Mouse (Mus musculus): ENCODE results near the gene Unc5c. TPM values are rescaled to one million over a fixed set of nuclear protein-coding genes. Genes with fewer than 3 reads are reported as not detected.

Unc5c gene
- polyA plus RNA-seq, 1 experiment from 2014 or later, result not detected

DNA sequence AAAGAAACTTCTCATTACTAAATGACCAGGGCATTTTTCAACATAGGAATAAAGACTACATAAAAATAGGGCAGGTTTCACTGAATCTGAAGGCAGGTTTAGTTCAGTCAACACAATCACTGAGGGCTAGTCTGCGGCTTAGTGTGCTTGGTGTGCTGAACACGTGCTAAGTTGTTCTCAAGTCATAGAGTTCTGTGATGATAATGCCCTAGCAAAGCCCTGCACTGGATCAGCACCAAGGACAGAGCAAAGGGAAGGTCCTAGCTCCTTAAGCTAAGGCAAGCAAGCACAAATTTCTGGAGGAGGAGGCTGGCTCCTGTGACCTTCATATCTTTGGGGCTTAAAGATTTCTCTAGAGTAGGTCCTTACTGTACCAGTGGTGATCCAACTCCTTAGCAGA lies 346.3 kb downstream of the Unc5c start:
- Histone ChIP-seq H3K27ac (no peak overlapping the region), H3K79me2 (ENCODE audit: inconsistent target) (no peaks in the 10 kb centered on the region), H3K4me3 (ENCODE audit: inconsistent target) (no peak overlapping the region), H3K36me3 (ENCODE audit: inconsistent target) (no peaks in the 10 kb centered on the region)
- WGBS (ENCODE audit: missing documents), result 17% methylated on average over 2 of the region's 2 CpGs

DNA sequence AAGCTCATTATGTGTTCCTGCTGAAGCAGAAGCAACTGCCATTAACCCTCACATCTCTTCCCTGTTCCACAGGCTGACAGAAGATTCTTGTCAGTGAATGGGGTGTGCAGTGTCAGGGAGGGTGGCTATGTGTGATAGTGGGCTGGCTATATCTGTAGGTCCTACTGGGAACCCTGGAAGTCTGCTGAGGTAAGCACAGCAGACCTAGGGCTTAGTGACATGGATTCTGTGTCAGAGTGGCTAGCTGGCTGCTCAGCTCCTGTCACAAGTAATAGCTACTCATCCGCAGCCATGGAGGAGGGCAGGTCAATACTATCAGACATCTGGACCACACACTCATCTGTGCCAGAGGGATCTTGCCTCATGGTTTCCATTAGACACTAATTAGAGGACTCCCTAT lies 349.8 kb downstream of the Unc5c start:
- Histone ChIP-seq H3K36me3 (ENCODE audit: inconsistent target) (no peaks in the 10 kb centered on the region), H3K27ac (no peak overlapping the region), H3K4me3 (ENCODE audit: inconsistent target) (no peak overlapping the region), H3K79me2 (ENCODE audit: inconsistent target) (no peaks in the 10 kb centered on the region)
- 81% methylated on average over 1 of the region's 1 CpGs for WGBS (ENCODE audit: missing documents)

DNA sequence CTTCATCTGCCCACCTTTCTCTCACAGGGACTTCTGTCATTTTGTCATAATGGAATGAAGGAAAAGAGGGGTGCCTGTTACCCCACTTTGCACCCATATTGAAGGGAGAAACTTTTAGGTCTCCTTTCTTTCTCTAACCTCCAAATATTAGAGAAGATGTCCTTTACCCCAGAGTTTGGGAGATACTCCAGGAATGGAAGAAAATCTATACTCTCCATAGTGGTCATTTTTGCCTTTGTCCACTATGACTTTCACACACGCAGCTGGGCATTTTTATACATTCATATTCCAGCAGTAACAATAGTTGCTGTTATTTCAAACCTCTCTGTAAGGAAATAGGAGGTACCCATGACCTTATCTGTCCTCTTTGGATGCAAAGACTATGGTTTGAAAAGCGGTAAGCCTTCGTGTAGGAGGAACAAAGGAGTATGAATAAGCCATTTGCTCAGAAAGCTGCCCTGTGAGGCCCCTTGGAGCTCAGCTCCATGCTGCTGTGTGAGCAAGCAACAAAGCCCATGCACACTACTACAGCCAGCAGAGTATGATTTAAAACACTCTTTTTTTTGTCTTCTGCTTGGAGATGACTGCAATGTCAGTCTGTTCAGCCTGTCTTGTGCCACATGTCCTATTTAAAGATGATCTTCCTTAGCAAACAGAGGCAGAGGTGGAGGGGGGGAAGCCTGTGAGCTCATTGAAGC lies 353.7 kb downstream of the Unc5c start:
- no peaks in the 10 kb centered on the region for H3K36me3 ChIP-seq (ENCODE audit: inconsistent target)
- 90% methylated on average over 3 of the region's 3 CpGs for WGBS (ENCODE audit: missing documents)
- H3K4me3 ChIP-seq (ENCODE audit: inconsistent target), result no peak overlapping the region
- no peaks in the 10 kb centered on the region for H3K79me2 ChIP-seq (ENCODE audit: inconsistent target)
- H3K27ac ChIP-seq, result no peak overlapping the region

DNA sequence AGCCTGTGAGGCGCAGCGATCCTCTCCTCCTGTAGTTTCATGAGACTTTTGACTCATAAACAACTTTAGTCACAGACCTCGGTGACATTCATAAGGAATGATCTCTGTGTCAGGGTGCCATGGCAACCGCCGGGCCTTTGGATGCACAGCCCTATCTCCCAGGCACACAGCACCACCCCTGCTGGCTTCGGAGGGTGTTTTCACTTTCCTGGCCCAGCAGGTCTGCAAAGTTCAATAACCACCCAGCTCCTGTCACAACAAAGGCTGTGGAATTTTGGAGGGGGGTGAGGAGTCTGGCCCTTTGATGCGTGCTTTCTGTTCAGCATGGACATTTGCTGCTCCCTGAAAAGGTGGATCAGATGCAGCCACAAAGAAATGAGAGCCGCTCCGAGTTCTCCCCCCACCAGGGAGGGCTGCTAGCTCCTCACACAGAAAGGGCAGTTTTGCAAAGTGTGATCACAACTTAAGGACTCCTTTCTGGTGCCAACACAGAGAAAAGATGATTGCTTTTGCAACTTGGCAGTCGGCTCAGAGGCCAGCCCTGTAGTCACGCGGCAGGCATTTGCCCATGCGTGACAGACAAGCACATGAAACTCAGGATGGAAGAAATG lies 354.4 kb downstream of the Unc5c start:
- no peak overlapping the region for H3K27ac ChIP-seq
- H3K4me3 ChIP-seq (ENCODE audit: inconsistent target), result no peak overlapping the region
- no peaks in the 10 kb centered on the region for H3K79me2 ChIP-seq (ENCODE audit: inconsistent target)
- H3K36me3 ChIP-seq (ENCODE audit: inconsistent target), result no peaks in the 10 kb centered on the region
- WGBS (ENCODE audit: missing documents), result 84% methylated on average over 11 of the region's 13 CpGs

DNA sequence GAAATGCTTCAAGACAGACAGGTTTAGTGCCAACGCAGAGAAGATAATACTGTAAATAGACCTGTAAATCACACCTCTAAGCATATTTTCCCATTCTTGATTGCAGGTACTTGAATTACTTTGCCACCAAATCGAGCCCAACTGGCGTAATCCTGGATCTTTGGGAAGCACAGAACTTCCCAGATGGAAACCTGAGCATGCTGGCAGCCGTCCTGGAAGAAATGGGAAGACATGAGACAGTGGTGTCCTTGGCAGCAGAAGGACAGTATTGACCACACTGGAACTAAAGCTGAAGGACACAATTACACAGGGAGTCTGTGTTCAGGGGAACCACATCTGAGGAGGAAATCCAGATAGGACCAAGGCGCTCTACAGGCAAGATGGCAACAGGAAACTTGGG lies 363.3 kb downstream of the Unc5c start:
- Histone ChIP-seq H3K79me2 (ENCODE audit: inconsistent target) (no peaks in the 10 kb centered on the region), H3K27ac (no peak overlapping the region), H3K4me3 (ENCODE audit: inconsistent target) (no peak overlapping the region), H3K36me3 (ENCODE audit: inconsistent target) (no peaks in the 10 kb centered on the region)
- WGBS (ENCODE audit: missing documents), result 78% methylated on average over 5 of the region's 5 CpGs

DNA sequence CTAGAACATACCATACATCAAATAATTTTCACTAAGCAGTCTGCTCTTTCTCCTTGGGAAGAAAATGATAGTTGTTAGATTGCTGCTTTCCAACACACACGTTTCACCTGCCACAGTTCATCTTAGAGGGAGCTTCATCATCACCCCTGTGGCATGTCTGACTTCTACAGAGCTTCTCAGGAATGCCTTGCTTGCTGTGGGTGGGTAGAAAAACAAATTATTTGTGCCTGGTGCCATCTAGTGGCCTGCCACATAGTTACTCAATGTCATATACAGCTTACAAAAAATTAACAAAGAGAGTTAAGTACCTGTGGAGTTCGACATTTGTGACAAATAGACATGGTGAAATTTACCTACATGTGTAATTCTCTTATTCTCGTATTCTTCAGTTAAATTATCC lies 366.1 kb downstream of the Unc5c start:
- no peaks in the 10 kb centered on the region for H3K79me2 ChIP-seq (ENCODE audit: inconsistent target)
- WGBS (ENCODE audit: missing documents), result 14% methylated on average over 3 of the region's 3 CpGs
- H3K27ac ChIP-seq, result no peak overlapping the region
- no peaks in the 10 kb centered on the region for H3K36me3 ChIP-seq (ENCODE audit: inconsistent target)
- H3K4me3 ChIP-seq (ENCODE audit: inconsistent target), result no peak overlapping the region

DNA sequence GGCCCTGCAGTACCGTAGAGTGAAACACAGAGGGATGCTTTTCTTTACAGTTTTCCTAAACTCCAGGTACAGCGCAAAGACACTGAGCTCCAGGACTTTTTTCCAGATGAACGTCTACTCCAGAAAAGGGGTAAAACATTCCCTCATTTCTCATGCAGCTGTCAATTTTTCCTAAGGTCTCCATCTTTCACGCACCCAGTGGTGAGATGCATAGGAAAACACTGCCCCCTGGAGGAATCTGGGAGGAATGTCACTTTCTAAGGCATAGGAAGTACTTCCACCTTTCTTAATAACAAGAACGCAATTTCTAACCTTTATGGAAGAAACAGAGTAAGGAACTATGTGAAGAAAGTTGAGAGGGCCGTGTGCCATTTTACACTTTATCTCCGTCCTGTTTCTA lies 373.8 kb downstream of the Unc5c start:
- Histone ChIP-seq H3K27ac (no peak overlapping the region), H3K36me3 (ENCODE audit: inconsistent target) (no peaks in the 10 kb centered on the region), H3K79me2 (ENCODE audit: inconsistent target) (no peaks in the 10 kb centered on the region), H3K4me3 (ENCODE audit: inconsistent target) (no peak overlapping the region)
- WGBS (ENCODE audit: missing documents), result 39% methylated on average over 7 of the region's 7 CpGs

DNA sequence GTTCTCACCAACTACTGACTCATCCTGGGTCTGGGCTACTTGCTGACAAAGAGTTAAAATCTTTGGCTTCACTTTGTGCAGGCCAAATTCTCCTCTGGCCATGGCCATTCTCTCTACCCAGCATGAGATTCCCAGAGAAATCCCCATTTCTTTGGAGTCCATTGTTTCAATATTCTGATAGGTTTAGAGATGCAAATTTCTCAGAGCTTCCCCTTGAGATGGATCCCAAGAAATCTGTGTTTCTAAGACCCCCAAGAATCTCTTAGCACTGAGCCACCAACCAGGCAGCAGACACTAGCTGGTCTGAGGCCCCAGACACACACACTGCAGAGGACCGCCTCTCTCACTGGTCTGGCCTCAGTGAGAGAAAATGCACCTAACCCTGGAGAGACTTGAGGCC lies 384.2 kb downstream of the Unc5c start:
- no peak overlapping the region for H3K4me3 ChIP-seq (ENCODE audit: inconsistent target)
- no peaks in the 10 kb centered on the region for H3K79me2 ChIP-seq (ENCODE audit: inconsistent target)
- H3K27ac ChIP-seq, result no peak overlapping the region
- WGBS (ENCODE audit: missing documents), result 100% methylated on average over 1 of the region's 1 CpGs
- no peaks in the 10 kb centered on the region for H3K36me3 ChIP-seq (ENCODE audit: inconsistent target)

DNA sequence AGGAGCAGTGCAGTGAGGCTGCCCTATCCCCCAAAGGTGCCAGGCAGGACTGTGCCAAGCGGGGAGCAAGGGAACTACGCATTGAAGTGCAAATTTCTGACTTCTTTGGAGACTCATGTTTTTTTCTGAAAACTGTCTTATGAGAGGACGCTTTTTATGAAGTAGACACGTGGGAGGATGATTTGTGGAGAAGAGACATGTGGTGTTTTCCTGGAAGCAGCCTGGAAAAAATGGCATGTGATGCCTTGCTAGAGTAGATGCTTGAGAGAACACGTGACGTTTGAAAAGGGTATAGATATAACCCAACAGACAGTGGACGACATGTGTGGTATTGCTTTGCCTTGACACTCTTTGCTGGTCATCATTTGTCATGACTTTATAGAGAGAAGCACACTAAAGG lies 385.1 kb downstream of the Unc5c start:
- Histone ChIP-seq H3K27ac (no peak overlapping the region), H3K4me3 (ENCODE audit: inconsistent target) (no peak overlapping the region), H3K36me3 (ENCODE audit: inconsistent target) (no peaks in the 10 kb centered on the region), H3K79me2 (ENCODE audit: inconsistent target) (no peaks in the 10 kb centered on the region)
- 84% methylated on average over 7 of the region's 7 CpGs for WGBS (ENCODE audit: missing documents)

DNA sequence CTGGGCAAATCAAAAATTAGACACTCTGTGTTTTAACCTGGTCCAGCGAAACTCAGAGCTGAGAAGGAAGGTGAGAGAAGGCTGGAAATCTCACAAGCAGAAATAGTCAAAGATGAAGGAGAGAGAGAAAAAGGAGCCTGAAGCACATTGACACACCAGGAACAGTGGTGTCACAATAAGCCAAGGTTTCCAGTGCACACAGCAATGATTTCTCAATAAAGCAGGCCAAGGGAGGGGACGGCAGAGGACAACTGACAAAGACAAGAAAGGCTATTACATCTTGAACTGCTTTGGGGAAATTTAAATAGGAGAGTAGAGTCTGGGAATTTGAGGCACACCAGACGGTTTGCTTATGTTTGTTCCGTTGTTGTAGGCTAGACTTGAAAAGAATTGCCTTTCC lies 389.3 kb downstream of the Unc5c start:
- WGBS (ENCODE audit: missing documents), result 79% methylated on average over 4 of the region's 4 CpGs
- Histone ChIP-seq H3K27ac (no peak overlapping the region), H3K79me2 (ENCODE audit: inconsistent target) (no peaks in the 10 kb centered on the region), H3K36me3 (ENCODE audit: inconsistent target) (no peaks in the 10 kb centered on the region), H3K4me3 (ENCODE audit: inconsistent target) (no peak overlapping the region)

DNA sequence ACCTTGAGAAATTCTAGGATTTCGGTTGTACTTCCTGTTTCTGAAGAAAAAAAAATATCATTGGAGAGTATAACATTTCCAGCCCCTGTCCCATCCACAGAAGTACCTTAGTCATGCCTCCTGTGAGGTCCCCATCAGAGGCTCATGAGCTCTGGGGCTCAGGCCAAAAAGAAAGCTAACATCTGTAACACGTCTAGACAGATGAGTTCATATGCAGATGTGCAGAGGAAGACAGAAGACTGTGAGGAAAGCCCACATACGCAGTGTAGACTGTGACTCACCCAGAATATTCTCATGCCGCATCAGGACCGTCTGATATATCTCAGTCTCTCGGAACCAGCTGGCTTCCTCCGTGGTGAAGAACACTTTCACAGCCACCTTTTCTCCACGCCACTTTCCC lies 392.1 kb downstream of the Unc5c start:
- no peaks in the 10 kb centered on the region for H3K36me3 ChIP-seq (ENCODE audit: inconsistent target)
- whole genome bisulfite sequencing (ENCODE audit: missing documents), result 86% methylated on average over 8 of the region's 8 CpGs
- no peaks in the 10 kb centered on the region for H3K79me2 ChIP-seq (ENCODE audit: inconsistent target)
- no peak overlapping the region for H3K4me3 ChIP-seq (ENCODE audit: inconsistent target)
- H3K27ac ChIP-seq, result no peak overlapping the region

DNA sequence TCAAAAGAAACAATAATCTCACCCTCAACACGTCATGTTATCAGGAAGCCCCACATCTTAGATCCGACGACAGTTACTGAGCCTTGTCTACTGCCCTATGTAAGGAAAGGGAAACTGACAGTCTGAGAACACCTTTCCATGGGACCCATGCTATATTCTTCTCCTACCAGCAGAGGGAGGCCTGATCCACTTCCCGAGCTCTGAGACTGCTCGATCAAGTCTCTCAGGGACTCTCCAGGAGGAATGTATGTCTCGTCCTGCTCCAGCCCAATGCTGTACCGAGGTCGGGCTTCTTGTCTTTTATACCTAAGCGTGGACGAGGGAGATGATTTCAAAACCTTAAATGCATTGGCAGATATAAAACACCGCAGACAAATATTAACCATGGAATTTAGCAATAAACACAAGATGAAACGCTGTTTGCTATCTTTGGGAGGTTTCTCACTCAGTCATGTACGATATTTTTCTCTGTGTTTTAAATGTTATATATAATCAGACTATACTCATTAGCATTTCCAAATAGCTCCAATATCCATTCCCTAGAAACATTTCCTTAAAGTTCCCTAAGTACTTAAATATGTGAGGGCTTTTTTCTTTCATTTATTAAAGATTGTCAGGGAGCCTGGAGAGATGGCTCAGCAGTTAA lies 397.9 kb downstream of the Unc5c start:
- 25% methylated on average over 13 of the region's 13 CpGs for WGBS (ENCODE audit: missing documents)
- H3K79me2 ChIP-seq (ENCODE audit: inconsistent target), result no peaks in the 10 kb centered on the region
- H3K4me3 ChIP-seq (ENCODE audit: inconsistent target), result no peak overlapping the region
- H3K27ac ChIP-seq, result no peak overlapping the region
- no peaks in the 10 kb centered on the region for H3K36me3 ChIP-seq (ENCODE audit: inconsistent target)

DNA sequence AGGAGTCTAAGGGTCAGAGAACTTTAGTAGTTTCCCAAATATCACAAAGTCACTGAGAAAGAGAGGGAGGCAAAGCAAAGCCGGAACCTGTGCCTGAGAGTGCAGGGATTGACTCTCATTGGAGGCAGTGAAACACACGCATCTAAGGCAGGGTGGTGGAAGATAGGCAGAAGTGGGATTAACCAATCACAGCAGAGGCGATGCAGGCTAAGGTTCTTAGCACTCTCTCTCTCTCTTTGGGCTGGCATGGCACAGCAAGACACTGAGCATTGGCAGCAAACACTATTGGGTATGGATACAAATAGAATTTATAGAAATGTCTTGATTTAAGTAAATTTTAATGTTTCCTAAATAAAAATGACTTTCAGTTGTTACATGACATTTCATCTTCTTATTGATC lies 406.8 kb downstream of the Unc5c start:
- Histone ChIP-seq H3K27ac (no peak overlapping the region), H3K79me2 (ENCODE audit: inconsistent target) (no peaks in the 10 kb centered on the region), H3K36me3 (ENCODE audit: inconsistent target) (no peaks in the 10 kb centered on the region), H3K4me3 (ENCODE audit: inconsistent target) (no peak overlapping the region)
- 92% methylated on average over 3 of the region's 3 CpGs for WGBS (ENCODE audit: missing documents)

DNA sequence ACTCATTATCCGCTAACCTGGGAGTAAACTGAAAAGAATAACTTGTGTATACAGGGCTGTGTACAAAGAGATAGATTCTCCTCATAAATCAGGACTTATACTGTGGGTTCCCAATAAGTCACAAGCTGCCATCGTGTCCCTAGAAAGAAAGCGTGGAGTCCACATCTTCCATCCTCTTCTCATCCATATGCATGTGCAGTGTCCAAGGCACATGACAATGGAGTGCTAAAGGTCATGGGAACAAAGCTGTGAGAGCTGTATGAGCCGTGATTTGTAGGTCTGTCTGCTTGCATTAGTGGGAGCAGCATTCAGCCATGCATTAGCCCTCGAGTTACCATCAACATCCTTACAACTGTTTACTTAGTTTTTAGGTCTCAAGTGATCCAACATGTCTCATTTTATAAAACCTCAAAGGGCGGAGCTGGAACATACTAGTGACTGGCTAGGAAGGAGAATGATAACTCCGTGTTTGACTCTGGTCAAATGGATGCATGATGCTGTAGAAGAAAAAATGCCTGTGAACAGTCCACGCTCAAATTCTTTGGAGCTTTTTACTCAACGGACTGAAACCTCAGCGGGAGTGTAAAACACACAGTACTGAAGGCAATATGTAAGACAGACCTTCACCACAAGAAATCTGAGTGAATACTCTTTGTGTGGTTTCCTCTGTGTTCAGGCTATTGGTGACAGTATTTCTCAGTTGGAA lies 407.5 kb downstream of the Unc5c start:
- no peaks in the 10 kb centered on the region for H3K79me2 ChIP-seq (ENCODE audit: inconsistent target)
- H3K36me3 ChIP-seq (ENCODE audit: inconsistent target), result no peaks in the 10 kb centered on the region
- H3K4me3 ChIP-seq (ENCODE audit: inconsistent target), result no peak overlapping the region
- WGBS (ENCODE audit: missing documents), result 88% methylated on average over 10 of the region's 10 CpGs
- no peak overlapping the region for H3K27ac ChIP-seq

DNA sequence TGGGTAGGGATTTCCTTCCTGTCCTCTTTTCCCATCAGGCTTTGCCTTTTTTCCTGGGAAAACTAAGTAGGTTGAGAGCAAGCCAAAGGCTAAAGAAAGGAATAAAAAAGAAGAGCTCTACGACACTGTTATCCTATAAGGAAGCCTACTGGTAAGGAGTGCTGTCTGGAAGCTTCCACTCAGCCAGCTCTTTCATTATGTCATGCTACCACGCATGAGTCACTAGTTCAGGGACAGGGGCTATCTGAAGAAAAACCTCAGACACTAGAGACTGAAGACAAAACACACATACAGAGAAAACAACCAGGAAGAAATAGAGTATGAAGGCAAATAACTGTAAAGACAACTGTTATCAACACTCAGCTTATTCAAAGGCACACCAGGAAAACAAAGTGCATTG lies 417.5 kb downstream of the Unc5c start:
- Histone ChIP-seq H3K27ac (no peak overlapping the region), H3K79me2 (ENCODE audit: inconsistent target) (no peaks in the 10 kb centered on the region), H3K36me3 (ENCODE audit: inconsistent target) (no peaks in the 10 kb centered on the region), H3K4me3 (ENCODE audit: inconsistent target) (no peak overlapping the region)
- 85% methylated on average over 2 of the region's 2 CpGs for WGBS (ENCODE audit: missing documents)

Data from macrophage (primary cell).